Mouse (Mus musculus): ENCODE measurements at regions not wholly inside any gene's neighbourhood (a gene's known extent, or its start where the extent isn't known, plus 50 kb on each side); places are given as distances from the start of the nearest gene placed in this dataset.
"Not testable (repeated sequence)": the region's sequence is repeated elsewhere in the genome, so short reads cannot be mapped to it uniquely, and the experiment has no call there.

DNA sequence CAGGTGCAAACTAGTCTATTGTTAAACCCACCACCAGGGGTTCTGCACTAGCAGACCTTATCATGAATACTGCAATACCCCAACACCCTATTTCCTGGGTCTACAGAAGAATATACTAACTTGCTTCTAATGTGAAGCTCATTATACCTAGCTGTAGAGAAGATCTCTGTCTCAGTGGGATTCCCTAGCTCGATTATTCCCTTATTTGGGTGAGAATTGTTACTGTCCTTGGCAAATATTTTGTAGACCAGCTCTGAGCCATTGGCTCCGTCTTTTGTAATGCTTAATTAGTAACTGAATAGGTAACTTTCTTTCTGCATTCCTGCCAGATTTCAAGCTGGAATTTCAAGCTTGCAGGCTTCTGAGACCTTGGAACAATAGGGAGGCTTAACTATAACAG is 590.8 kb upstream of the Adcyap1 start:
- DNase-seq (ENCODE audit: low read depth): not testable (repeated sequence)

DNA sequence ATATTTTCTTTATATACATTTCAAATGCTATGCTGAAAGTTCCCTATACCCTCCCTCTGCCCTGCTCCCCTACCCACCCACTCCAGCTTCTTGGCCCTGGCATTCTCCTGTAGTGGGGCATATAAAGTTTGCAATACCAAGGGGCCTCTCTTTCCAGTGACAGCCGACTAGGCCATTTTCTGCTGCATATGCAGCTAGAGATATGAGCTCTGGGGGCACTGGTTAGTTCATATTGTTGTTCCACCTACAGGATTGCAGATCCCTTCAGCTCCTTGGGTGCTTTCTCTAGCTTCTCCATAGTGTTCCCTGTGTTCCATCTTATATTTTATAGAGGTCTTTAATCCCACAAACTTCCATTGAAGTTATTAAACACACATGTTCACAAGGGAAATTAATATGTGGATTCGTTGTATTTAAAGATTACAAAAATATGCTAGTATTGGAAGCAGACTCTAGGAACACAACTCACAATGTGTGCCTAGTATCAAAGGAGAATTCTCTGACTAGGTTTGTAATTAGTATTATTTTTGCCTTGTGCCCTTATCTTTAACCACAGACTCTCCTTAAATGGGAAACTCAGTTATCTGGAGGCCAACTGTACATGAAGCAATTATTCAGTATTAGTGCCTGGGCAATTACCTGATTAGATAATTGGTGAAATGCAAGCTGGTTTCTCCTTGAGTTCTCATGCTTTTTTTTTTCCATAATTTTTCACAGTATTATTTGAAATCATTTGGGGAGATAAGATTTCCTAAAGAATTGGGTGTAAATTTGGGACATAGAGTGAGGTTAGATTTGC is 569.8 kb upstream of the Adcyap1 start:
- DNase-seq (ENCODE audit: low read depth): peak; percentile 19

DNA sequence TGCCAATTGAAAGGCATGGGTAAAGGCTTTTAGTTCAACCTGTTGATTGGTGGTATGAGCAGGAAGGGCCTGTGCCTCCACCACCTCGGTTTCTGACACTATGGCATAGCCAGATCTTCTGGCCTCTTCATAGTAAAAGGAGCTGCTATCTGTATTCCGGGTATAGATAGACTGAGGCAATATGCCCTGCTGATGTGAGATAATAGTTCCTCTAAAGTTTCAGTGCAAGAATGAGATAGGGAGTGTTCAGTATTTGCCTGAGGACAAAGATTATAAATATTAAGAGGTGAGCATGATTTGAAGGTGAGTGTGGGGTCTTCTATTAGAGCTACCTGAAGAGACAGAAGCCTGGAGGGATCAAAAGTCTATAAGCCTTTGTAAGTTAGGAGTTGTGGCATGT is 547.6 kb upstream of the Adcyap1 start:
- DNase-seq (ENCODE audit: low read depth): no peak
